Mouse (Mus musculus) megakaryocyte progenitor cell, adult 5-6 weeks (primary cell): Measurements from ENCODE around the gene Hspb3. TPM values are rescaled to one million over a fixed set of nuclear protein-coding genes. Genes with fewer than 3 reads are reported as not detected.

ENCODE experiments used
- ATAC-seq: replicated peaks from 2 replicates; pipeline ENCODE4 v1.8.0; 2016; ENCODE audit warnings: mild to moderate bottlenecking, moderate TSS enrichment, inconsistent platforms; ENCODE audit not compliant: poor library complexity
- total RNA-seq, 2 experiments: library from RNA; stranded (forward) in 1 of 2; stranded (reverse) in 1 of 2; fragments of 157-497, 149-512 nt in 1 of 2; fragments of 200-1000 nt in 1 of 2; gene quantifications; 2 replicates each; pipeline versions ENCODE4 v1.2.3 to v1.2.4; 2015 to 2017

Hspb3 gene
- total RNA-seq, 2 experiments from 2014 or later = not detected

DNA sequence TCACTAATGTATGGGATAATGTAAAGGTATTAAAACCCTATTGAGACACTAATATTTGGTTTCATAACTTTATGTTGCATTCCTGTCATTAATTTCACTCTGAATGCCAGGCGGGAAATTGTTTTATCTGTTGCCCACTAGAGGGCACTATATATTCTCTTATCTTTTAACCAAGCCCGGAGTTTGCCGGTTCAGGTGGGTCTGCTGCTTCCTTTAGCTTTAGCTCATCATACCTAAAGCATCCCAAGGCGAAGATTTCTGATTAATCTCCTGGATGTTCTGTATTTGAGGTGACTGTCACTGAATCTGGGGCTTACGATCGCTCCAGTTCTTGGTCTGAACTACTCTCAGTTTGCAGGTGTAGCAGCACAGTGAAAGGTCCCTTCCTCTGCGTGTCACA is 24.6 kb downstream of the Hspb3 start:
- ATAC-seq = peak; percentile 45

DNA sequence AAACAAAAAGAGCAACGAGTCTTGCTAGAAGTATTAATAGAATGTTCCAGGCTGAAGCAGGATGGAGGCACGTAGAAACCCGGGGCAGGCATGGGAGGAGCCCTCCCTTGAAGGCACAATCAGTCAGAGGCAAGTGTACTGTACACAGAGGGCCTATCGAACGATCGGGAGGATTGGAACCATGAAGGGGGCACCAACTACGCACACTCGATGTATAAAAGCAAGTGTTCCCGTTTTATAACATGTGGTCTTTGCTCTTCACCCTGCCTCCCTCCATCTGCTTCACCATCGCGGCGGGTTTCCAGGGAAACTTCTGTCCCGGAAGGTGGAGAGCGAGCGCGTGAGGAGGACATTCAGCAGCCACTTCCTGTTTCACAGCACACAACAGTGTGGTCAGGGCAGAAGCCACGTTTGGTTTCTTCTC is 27.7 kb downstream of the Hspb3 start:
- peak; percentile 71 for ATAC-seq

DNA sequence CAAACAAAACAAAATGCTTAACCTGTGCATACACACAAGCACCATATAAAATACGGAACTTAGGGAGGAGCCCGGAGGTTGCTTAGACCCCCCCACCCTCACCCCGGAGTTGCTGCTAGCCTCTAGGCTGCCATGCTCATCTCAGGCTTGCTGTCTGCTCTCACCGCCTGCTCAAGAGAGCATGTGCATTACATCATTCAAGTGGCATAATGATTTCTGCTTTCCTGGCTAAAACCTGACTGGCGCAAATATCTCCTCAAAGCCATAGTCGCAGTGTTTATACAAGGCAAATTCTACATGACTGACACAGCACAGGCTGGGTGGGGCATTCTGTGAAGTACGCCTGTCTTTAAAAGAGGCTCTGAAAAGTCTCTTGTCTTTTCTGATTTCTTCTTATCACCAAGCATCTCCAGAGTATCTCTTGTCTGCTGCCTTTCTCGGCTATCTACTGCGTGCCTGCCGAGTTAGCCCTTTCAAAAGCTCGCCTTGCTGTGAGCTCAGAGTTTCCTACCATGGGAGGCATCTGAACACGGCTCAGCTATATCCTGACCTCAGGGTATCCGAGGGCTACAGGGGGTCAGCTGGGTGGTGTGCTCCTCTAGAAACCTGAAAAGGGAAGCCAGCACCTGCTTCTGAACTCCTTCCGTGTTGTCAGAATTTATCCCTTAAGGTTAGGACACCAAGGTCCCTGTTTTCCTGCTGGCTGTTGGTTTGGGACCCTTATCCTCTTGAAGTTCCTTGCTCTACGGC is 28.6 kb downstream of the Hspb3 start:
- 0 out of 2 replicates have a peak, but pooled peaks have one; percentile 5 for ATAC-seq

DNA sequence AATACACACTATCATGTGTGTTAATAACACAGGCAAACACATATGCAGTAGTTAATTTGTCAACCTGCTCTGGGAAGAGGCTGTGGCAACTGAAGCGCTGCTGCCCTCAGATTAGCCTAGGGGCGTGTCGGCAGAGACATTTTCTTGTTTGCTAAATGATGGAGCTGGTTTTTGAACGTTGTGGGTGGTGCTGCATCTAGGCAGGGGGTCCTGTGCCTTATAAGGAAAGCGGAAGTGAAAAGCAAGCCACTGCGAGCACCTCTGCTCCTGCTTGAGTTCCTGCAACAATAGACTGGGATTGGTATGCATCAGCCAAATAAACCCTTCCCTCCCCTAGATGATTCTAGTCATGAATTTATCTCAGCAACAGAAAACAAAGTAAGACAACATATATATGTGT is 31.0 kb downstream of the Hspb3 start:
- ATAC-seq = peak; percentile 21

DNA sequence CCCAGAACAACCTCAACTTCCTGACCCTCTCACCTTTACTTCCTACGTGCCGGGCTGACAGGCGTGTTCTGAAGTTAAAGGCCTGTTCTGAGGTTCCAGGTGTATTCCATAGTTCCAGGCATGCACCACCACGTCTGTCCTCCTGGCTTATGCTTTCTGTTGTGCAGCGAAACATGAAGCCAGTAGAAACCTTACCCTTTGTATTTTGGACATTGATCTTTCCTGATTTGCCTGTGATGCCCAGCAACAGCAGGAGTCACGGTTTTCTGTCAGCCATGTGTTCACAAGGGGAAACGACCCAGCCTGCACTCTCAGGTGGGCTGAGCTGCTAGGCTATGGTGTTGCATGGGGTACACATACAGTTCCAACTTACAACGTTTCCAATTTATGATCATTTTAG is 35.9 kb downstream of the Hspb3 start:
- ATAC-seq = no peak

DNA sequence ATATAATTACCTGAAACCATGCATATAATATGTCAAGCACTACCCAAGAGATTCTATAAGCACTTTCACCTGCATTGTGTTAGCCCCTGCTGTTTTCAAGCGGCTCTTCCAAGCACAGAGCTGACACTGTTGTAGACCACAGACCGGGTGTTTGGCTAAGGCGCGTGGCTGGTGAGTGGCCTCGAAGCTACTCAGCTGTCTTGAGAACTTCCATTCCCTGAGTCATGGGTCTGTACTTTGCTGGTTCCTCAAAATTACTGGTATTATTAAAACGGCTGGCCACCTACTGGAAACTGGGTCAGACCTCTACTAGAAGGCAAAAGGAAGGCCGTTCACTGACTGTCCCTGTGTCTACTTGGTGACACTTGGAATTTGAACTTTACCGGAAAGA is 40.6 kb downstream of the Hspb3 start:
- ATAC-seq = peak; percentile 54

DNA sequence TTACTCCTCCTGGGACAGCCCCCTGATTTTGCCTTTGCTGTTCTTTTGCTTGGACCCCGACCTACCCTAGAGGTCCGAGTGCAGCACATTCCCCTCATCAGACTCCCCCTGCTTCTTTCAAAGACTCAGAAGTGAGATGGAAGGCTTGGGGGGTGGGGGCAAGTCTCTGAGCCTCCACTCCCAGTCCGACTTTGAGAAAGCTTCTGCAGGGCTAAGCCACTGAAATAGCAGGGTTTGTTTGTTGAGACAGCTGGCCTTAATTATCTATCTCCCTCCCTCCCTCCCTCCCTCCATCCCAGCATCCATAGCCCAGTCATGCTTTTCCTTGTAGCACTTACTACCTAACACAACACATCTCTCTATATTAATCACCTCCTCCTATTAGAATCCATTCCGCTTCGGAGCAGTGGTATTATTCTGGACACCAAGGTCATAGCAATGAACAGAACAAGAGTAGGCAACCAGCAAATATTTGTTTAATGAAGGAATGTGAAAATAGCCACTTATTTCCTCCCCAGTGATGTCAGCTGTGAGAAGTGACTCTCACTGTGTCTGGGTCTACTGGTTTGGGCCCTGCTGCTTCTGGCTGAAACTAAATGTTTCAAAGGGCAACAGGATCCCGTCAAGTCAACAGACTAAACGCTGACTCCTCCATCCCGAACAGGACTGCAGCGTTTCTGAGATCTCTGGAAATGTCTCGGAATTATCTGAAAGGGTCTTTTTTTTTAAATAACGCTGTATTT is 41.2 kb downstream of the Hspb3 start:
- ATAC-seq = no peak

DNA sequence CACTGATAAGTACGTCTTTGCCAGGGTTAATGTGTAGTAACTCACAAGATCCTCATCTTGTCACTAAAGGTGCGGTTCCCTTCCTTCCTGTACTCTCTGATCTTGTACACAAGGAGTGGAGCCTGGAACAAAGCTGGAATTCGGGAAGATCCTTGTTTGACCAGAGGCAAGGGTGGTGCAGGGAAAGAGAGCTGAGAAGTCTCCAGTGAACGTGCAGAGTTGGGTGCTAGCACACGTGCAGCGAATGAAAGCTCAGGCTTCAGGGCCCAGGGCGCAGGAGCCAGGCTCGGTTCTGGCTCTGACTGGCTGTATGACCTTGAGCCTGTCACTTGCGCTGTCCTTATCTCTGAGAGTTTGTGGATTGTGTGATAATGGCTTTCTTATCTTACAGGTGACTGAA is 44.5 kb downstream of the Hspb3 start:
- ATAC-seq = no peak

DNA sequence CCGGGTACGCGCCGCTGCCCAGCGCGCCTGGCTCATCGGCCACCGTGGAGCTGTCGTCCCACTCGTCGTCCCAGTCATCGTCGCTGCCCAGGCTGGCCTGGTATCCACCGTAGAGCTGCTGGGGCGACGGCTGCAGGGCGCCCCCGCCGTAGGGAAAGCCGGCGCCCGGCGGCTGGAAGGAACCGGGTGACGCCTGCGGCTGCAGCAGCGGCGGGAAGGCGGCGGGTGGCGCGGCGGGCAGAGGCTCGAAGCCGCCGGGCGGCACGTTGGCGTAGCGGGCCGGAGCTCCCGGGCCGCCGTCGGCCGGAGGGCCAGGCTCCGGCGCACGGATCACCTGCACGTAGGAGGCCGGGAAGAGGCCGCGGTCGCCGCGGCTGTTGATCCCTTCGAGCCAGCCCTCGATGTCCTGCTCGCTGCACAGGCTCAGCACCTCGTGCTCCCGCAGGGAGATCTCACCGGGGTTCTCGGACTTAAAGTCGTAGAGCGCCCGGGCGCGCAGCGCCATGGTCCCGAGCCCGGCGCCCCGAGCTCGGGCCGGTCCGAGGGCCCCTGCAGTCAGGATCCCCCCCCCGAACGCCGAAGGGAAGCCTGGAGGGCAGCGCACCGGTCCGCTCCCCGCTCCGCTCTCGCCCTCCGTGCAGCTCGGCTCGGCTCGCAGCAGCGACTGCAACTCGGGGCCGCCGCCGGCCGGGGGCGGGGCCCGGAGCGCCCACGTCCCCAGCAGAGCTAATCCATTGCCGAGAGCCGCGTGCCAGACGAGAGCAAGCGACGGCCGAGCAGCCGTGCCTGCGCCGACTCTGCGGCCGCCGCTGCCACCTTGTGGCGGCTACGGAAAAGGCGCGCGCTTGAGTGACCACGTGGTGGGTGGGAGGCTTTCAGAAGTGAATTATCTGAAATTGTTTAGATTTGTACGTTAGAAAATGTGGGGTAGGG is 45.3 kb downstream of the Hspb3 start, which contains the start of gene Snx18:
Gene Snx18 (minus strand): TSS at position 674 of the 933 bp plus-strand sequence.
- peak; percentile 70 for ATAC-seq

DNA sequence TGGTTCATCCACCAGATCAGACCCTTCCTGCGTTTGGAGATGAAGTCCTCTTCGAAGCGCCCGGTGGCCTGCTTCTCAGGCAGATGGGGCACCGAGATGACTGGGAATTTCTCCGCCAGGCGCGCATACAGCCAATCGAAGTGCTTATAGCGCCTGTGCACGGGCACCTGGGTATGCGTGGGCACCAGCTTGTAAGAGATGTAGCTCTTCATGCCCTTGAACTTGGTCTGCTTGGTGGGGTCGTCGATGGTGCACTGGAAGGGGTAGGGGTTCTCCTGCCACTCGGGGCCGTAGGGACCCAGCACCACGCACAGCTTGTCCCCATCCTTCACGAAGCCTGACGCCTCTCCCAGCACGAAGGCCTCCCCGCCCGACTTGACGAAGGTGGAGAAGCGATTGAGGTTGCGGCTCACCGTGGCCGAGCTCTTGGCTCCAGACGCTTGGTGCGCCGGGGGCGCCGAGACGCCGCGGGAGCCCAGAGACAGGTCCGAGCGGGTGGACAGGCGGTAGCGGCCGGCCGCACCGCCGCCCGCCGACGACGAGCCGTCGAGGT is 46.1 kb downstream of the Hspb3 start:
- ATAC-seq = no peak

DNA sequence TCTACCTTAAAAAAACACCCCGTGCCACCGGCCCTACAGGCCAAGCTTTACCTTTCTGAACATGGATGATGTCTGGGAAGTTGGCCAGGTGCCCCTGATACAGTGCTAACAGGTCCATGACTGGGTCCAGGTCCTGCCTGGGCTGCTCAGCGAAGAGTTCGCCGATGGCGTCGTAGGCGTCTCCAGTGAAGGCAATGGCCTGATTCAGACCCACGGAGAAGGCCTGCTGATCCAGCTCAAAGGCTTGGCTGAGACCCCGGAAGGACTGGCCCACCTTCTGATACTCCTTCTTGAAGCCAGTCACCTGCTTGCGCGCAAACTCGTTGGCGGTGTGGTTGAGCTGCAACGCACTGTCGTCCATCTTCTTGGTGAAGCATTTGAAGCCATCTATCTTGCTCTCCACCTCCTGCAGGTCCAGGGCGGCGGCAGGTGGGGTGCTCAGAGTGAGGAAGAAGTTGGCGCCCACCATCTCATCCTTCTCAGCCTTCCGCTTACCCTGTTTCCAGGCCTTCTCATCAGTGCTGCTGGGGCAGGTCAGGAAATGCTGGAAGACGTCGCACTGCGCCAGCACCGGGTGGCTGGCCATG is 46.6 kb downstream of the Hspb3 start:
- no peak for ATAC-seq

DNA sequence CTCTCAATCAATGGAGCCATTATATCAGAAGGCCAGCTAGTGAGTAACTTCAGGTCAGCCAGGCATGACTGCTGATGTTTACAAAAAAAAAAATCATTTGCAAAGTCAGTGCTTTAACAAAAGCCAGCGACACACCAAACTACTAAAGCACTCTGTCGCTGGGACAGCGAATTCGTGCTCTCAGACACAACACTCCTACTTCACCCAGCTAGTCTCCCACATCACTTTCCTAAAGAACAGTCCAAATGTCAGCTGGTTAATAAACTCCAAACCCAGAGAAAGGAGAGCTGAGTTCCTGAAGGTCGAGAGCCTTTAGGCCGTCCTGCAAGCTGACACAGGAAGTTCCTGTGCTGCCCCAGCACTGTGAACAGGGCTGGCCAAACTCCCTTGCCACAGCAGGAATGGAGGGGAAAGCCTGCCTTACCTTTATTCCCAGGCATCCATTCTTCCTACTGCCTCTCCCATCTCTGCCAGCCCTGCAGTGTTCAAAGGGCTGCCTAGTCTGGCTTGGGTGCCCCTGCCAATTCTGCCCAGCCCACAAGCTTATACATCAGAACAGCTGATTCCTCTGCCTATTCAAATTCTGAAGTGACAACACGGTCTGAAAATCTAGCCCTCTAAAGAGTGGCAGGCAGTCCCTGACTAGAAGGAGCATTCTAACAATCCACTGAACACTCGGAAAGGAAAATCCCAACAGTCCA is 47.4 kb downstream of the Hspb3 start:
- ATAC-seq = no peak

DNA sequence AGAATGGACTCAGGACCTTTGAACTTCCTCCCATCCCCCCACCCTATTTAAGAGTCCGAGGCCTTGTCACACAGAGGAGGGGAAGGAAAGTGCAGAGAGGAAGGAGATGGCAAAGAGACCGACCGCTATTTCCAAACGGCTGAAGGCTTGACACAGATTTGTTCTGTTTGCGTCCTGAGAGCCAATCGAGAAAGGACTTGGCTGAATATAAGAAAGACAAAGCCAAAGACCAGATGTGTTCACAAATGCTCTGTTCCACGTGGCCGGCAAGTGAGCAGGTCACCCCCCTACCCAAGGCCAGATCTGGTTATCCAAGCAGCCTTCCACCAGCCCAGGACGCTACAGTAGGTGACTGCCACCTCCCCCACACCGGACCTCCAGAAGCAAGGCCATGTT is 47.9 kb downstream of the Hspb3 start:
- peak; percentile 6; the same call in 1 of the 2 replicates for ATAC-seq

DNA sequence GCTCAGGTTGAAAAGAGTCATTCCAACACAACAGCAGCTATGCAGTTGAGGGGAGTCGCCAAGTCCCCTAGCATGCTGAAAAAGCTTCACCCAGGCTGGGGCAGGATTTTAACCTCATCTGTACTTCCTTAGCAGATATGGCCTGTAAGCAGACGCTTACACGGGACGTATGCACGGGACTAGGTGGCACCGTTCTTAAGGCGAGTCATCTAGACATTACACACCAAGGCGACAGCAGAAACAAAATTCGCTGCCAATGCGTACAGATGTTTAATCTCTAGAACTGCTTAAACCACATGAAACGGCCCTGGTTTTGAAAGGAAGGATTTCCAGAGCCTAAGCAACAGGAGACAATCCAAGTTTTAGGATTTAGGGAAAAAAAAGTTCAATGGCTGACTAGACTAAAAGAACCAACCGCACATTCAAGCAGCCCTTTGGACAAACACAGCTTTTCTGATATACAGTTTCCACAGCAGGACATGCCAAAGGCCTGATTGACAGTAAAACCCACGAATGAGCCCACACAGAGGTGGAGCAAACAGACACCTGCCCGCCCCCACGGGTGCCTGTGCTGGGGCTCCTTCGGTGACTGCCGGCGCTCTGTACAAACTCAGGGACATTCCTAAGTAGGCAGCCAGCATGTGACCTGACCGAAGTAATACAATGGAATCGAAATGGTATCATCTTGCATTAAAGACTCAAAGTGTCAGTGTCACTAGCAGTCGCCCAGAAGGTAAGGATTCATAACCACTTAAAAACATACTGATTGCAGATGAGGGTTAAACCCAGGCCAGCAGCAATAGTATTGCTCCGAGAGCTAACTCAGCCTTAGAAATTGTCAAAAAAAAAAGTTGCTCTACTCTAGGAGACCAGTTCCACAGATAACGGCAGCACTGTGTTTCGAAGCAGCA is 48.6 kb downstream of the Hspb3 start:
- peak; percentile 48 for ATAC-seq

DNA sequence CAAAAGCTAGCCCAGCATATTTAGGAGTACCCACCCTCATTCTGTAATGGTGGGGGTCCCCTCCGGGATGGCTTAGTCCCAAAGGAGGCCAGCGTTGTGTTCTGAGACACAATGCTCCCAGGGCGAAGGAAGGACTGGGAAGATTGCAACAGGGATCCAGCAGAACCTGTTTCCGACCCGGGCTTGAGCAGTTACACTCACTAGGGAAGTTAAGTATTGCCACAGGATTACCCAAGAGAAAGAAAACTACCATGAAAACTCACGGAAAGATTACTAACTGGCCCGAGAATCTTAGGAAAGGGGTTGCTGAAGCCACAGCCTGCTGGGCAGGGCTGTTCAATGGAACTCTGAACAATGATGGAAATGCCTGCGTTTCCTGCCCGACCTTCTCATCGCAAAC is 49.6 kb downstream of the Hspb3 start:
- ATAC-seq = peak; percentile 37

DNA sequence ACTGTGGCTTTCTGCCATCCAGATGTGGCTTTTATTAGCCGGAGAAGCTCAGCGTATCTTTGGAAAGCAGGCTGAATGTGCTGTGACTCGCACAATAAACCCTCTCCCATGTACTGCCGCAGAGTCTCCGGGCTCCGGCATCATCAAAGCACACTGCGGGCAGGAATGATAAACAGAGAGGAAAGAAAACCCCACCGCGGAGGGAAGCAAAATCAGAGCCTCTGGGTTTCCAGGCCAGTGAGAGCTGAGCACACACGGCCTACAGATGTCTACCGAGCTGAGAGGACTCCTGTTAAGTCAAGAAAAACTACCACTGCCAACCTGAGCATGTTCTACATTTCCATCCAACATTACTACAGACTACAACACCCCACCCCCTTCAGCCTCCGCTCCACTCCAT is 50.1 kb downstream of the Hspb3 start:
- ATAC-seq = no peak
